Mouse (Mus musculus): ENCODE data around the gene Zfp808. TPM values are rescaled to one million over a fixed set of nuclear protein-coding genes. Genes with fewer than 3 reads are reported as not detected.

Zfp808 gene
- polyA plus RNA-seq (2012; rRNA removed), result 1.9 and 2.3 TPM in 2 replicates

GRCm38 (mm10) chr13:62129432-62130171 lies at the start of gene Zfp808:
Gene Zfp808 (plus strand): TSS chr13:62129886.

Measured in central nervous system, embryonic 18 days (tissue).